Mouse (Mus musculus) R1 (cell line): ENCODE measurements at regions not wholly inside any gene's neighbourhood (a gene's known extent, or its start where the extent isn't known, plus 50 kb on each side); places are given as distances from the start of the nearest gene placed in this dataset.
A peak's percentile ranks its signal among the peaks of the same experiment; 100 is the strongest.

ENCODE experiments used
- DNase-seq: peaks from one replicate; pipeline ENCODE4 v3.0.0-alpha.2; 2018; ENCODE audit warnings: low read depth, low spot score

- DNase-seq = peak; percentile 85
Observed at GRCm38 (mm10) chrY:4150031-4150430, 378.6 kb downstream of the Gm3376 start.

- DNase-seq = peak; percentile 0
Observed at GRCm38 (mm10) chrY:4150681-4151080, 379.2 kb downstream of the Gm3376 start.

GRCm38 (mm10) chrY:4152998-4153397 is 381.5 kb downstream of the Gm3376 start:
- DNase-seq = peak; percentile 19

GRCm38 (mm10) chrY:4160371-4160770 is 388.9 kb downstream of the Gm3376 start:
- DNase-seq = peak; percentile 3
